In the genomic region with DNA sequence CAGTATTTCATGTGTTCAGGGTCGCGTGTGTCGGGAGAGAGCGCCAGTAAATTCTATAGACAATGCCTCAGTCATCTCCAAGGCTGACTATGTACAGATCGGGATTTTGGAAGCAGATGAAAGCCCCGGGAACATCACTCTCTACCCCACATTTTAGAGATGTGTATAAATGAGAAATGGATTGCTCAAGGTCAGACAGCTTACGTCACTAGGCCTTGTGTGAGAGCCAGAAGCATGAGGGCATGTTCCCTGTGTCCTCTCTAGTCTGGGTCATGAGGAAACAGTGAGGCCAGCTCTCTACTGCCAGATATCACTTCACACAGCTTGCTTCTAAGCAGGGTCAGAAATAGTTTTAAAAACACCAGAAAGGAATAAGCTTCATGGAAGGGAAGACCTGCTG, we compare ENCODE assay signal across 17 mouse cellular contexts.
DNase-seq lines count a peak whose midpoint lies in the region; TF ChIP-seq lines count a peak whose summit lies in the region.
"Had no signal": no experiment of that assay in that cellular context is flagged by ENCODE, and none has a peak within 500 bp of the region (broad histone marks: within the 10 kb centered on the region; RNA-seq: fewer than 3 reads in every experiment).

No protein-coding gene starts in this region.

- H3K4me3 ChIP-seq in gastrocnemius, adult 2 months, result no peak overlapping the region
- H3K4me3 ChIP-seq: embryonic facial prominence, embryonic 10.5 days; forebrain, embryonic 13.5 days; heart, embryonic 13.5 days; hindbrain, embryonic 12.5 days had no signal

- DNase-seq in lung, postnatal 36 days, result peak; percentile 23
- DNase-seq in lung, postnatal 14 days, result no peak
- DNase-seq in adrenal gland, adult 8-10 months, result peak; percentile 75
- DNase-seq in adrenal gland, postnatal 36 days, result peak; percentile 79 to 82
- DNase-seq in left cerebral cortex, adult 8-10 months (ENCODE audit: low spot score in 2 of 2), result no peak
- DNase-seq in gastrocnemius, adult 2 months, result no peak
- no peak for DNase-seq in natural killer cell, adult 2 months (ENCODE audit: low spot score in 2 of 2)
- DNase-seq: cerebellum, adult 2 months; cerebellum, postnatal 10 days; forebrain, postnatal 0 days; gastrocnemius, postnatal 36 days; heart, adult 11 months; heart, postnatal 36 days had no signal

- no peak overlapping the region for H3K27ac ChIP-seq in gastrocnemius, adult 2 months
- H3K27ac ChIP-seq: embryonic facial prominence, embryonic 10.5 days; forebrain, embryonic 13.5 days; heart, embryonic 13.5 days; hindbrain, embryonic 12.5 days had no signal

- no peak for TF ChIP-seq CTCF in gastrocnemius, adult 2 months (IDR thresholded peaks at IDR 0.05)

- intact Hi-C loops in gastrocnemius, adult 2 months (cut with DNase I), result no loop called here

Comparison
In these comparisons a context has a peak if more than half of its experiments do, and no peak if none do; other contexts are left out.
1. DNase-seq: peak in lung, postnatal 36 days (single experiment), adrenal gland, adult 8-10 months (single experiment) and adrenal gland, postnatal 36 days (2 of 2); none in lung, postnatal 14 days (single experiment), left cerebral cortex, adult 8-10 months (0 of 2), gastrocnemius, adult 2 months (single experiment) and natural killer cell, adult 2 months (0 of 2).